Mouse (Mus musculus) erythroblast, embryonic 14.5 days (primary cell): Measurements from ENCODE around the gene Fgl2. TPM values are rescaled to one million over a fixed set of nuclear protein-coding genes. Genes with fewer than 3 reads are reported as not detected.

Experiments
- H3K27me3 ChIP-seq: 2 replicates; pipeline ENCODE4 v1.6.1; 2012; ENCODE audit warnings: inconsistent platforms; ENCODE audit not compliant: control insufficient read depth
- H3K36me3 ChIP-seq: 2 replicates; pipeline ENCODE4 v1.6.1; 2012; ENCODE audit warnings: mild to moderate bottlenecking, inconsistent platforms; ENCODE audit not compliant: control insufficient read depth
- H3K4me1 ChIP-seq: 2 replicates; pipeline ENCODE4 v1.6.1; 2012; ENCODE audit warnings: inconsistent platforms; ENCODE audit not compliant: control insufficient read depth
- H3K4me3 ChIP-seq: replicated peaks from 2 replicates; pipeline ENCODE3; 2012; ENCODE audit warnings: moderate library complexity, mild to moderate bottlenecking, inconsistent platforms
- H3K9me3 ChIP-seq: 2 replicates; pipeline ENCODE4 v1.6.1; 2012; ENCODE audit warnings: low read length, inconsistent platforms, mixed read lengths; ENCODE audit not compliant: control insufficient read depth
- GATA1 ChIP-seq: IDR thresholded peaks from 2 replicates; pipeline ENCODE4 v1.6.1; 2012; ENCODE audit warnings: low read length, inconsistent platforms, mixed read lengths
- TAL1 ChIP-seq: IDR thresholded peaks from 3 replicates; pipeline ENCODE4 v1.6.1; 2012; ENCODE audit warnings: low read length, inconsistent platforms, mixed read lengths
- polyA plus RNA-seq: library from polyadenylated mRNA; stranded (reverse); fragments of >175 nt; gene quantifications from 2 replicates; pipeline ENCODE4 v1.2.3, GENCODE M21; 2012

Fgl2 gene
- polyA plus RNA-seq, 1 experiment: not detected

DNA sequence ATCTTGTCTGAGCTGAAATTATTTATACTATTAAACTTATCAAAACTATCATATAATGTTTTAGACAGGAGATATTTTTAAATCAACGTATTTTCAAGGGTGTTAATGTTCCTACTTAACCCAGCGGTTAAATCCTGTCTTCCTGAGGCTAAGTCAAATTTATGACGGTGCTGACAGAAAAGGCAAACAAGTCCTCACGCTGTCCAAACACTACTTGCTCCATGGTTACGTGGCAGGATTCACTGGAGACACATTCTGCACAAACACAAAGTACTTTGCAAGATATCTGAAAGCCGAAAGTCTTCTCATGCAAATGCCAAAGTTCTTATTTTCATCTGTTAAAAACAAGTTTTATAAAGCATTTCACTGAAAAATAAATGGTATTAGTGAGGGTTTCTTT lies 9.5 kb downstream of the Fgl2 start:
- no peaks in the 10 kb centered on the region for H3K27me3 ChIP-seq
- H3K9me3 ChIP-seq: no peaks in the 10 kb centered on the region
- H3K36me3 ChIP-seq: no peaks in the 10 kb centered on the region
- H3K4me3 ChIP-seq: no peak overlapping the region
- H3K4me1 ChIP-seq: no peaks in the 10 kb centered on the region; the same call in 1 of the 2 replicates
- TF ChIP-seq TAL1: no peak
- TF ChIP-seq GATA1: no peak

DNA sequence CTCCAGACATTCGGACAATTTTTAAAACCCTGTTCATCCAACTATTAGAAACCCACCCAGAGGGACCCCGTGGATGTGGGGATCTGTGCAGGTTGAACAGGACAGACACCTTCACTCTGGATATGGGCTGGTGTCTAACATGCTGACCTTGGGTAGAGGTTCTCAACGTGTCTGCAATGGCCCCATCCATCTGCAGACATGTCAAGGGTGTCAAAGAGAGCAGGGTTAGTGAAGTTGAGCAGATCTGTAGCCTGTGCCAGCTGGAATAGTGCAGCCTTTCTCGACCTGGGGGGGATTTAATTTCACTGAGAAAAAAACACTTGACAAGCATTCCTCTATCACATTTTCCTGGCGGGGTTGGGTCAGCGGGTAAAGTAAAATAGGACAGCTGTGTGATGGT lies 10.2 kb downstream of the Fgl2 start:
- Histone ChIP-seq H3K27me3 (no peaks in the 10 kb centered on the region), H3K4me1 (no peaks in the 10 kb centered on the region; the same call in 1 of the 2 replicates), H3K9me3 (no peaks in the 10 kb centered on the region), H3K36me3 (no peaks in the 10 kb centered on the region), H3K4me3 (no peak overlapping the region)
- TF ChIP-seq GATA1 (no peak), TAL1 (no peak)

DNA sequence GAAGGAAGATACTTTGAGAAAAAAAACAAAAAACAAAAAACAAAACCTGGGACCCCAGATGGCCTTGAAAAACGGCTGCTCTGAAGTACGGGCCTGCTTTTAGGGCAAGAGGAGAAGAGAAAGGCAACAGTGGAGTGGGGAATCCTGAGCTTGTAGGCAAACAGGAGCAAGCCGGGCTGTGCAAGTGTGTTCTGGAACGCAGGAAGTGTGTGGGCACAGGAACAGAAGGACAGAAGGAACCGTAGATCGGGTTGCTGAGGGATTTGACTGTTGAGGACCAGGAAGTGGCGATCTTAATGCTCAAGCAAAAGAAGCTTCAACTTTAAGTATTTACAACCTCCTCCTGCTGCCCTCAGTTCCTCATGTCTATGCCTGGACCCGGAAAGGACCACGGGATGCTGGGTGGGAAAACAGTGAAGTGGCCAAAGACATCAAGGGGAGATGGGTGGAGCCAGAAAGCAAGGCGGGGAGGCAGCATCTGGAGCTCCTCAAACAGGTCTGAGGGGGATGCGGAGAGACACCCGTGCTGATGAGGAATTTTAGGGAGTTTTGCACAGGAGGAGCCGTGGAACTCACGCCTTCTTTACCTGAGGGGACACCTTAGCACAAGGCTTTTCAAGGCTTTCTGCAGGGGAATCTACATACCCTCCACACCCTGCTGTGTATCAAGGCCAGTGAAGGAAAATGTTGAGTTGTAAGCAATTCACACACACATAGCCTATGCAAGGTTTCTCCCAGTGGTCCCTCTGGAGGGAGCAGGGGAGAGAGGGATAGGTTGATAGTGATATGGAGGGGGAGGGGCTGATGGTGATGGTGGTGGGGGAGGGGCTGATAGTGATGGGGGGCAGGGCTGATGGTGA lies 11.2 kb downstream of the Fgl2 start:
- no peaks in the 10 kb centered on the region for H3K9me3 ChIP-seq
- no peaks in the 10 kb centered on the region for H3K36me3 ChIP-seq
- no peak for TF ChIP-seq TAL1
- H3K4me1 ChIP-seq: no peaks in the 10 kb centered on the region; the same call in 1 of the 2 replicates
- no peaks in the 10 kb centered on the region for H3K27me3 ChIP-seq
- no peak overlapping the region for H3K4me3 ChIP-seq

DNA sequence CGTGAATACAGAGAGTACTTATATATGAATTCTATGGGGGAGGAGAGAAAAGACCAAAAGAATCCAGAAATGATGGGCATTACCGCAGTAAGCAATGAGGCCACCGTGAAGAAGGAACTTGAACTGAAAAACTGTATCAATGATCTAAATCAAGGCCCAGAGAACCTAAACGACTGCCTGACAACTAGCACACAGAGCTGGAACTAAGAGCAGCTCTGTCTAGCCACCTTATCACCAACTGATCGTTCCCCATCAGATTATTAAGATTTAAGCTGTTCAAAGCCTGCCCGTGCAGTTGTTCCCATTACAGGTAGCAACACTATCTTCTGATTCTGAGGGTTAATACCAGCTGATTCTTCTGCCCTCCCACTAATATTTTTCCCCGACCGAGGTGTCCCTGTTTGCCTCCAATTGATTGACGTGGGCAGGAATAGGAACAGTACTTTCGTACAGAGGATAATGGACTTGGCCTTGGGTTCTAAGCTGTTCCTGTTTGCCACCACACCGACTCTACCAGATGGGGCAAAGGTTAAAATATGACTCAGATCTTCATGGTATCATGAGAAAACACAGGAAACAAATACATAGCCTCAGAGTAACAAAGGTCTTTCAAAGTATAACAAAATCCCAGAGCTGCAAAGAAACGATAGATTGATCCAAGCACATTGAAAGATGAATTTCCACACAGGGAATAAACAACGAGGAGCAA lies 12.0 kb downstream of the Fgl2 start:
- no peaks in the 10 kb centered on the region; the same call in 1 of the 2 replicates for H3K4me1 ChIP-seq
- TF ChIP-seq GATA1: no peak
- TF ChIP-seq TAL1: no peak
- no peaks in the 10 kb centered on the region for H3K9me3 ChIP-seq
- no peak overlapping the region for H3K4me3 ChIP-seq
- H3K27me3 ChIP-seq: no peaks in the 10 kb centered on the region
- no peaks in the 10 kb centered on the region for H3K36me3 ChIP-seq

DNA sequence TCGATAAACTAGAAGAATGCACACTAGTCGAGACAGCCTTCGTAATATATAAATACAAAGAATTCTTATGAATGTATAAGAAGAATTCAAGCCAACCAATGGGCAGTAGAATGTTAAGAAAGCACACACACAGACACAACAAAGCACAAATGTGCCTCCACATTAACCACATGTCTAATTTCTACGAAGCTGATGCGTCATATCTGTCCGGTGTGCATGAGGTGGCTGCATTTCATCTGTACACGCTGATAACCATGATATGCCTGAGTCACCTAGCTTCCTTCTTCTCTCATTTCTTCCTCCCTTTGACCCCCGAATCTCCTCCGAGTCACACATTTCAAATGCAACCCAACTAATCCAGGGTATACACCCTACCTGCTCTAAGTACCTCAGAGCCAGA lies 12.5 kb downstream of the Fgl2 start:
- no peaks in the 10 kb centered on the region for H3K27me3 ChIP-seq
- no peaks in the 10 kb centered on the region for H3K9me3 ChIP-seq
- no peaks in the 10 kb centered on the region; the same call in 1 of the 2 replicates for H3K4me1 ChIP-seq
- TF ChIP-seq TAL1 (no peak), GATA1 (no peak)
- H3K4me3 ChIP-seq: no peak overlapping the region
- no peaks in the 10 kb centered on the region for H3K36me3 ChIP-seq

DNA sequence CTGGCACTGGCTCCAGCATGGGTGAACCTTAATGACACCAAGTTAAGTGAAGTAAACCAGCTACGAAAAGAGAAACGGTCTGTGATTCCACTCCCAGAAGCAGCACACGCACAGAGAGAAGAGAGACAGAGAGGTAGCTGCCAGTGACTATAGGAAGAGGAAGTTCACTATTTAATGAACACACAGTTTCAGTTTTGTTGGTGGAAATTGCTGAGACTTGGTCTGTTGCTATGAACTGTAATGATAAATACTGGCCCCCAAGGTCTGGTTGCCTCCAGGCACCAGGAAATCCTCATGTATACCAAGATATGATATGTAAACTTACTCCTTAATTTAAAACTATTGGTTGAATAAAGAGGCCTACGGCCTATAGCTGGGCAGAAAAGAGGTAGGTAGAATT lies 14.0 kb downstream of the Fgl2 start:
- no peak overlapping the region for H3K4me3 ChIP-seq
- no peaks in the 10 kb centered on the region for H3K36me3 ChIP-seq
- H3K4me1 ChIP-seq: no peaks in the 10 kb centered on the region; the same call in 1 of the 2 replicates
- no peaks in the 10 kb centered on the region for H3K27me3 ChIP-seq
- no peak for TF ChIP-seq GATA1
- no peak for TF ChIP-seq TAL1
- H3K9me3 ChIP-seq: no peaks in the 10 kb centered on the region

DNA sequence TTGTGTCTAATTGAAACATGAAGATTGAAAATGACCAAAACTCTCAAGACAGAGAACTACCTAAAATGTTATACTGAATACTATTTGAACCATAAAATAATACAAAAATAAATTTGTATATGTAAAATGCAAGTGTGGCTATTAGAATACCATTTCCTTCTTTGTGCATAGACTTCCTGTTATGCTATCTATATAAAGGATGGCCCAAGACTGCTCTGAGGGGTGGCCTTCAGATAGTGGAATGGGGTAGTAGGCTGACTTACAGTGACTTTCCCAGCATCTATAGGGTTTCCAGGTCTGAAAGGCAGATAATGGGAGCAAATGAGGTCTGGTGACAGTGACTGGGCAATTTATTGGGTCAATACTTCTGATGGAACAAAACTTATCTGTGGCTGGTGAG lies 14.9 kb downstream of the Fgl2 start:
- H3K27me3 ChIP-seq: no peaks in the 10 kb centered on the region
- TF ChIP-seq GATA1: no peak
- TF ChIP-seq TAL1: no peak

DNA sequence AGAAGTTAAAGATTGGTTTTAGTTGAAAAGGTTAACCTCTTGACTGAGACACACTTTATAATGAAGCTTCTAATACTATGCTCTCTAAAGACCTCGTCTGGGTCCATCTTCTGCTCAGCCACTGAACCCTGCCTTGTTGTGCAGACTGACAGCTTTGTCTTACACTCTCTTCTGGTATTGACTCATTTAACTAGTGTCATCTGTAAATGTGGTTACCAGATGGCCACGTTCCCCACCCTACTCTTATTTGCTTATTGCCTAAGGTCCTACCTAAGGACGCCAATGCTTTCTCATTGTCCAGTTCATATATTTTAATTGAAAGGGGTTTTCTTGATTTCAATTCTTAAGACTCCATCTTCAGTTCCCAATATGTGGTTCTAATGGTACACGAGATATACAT lies 16.4 kb downstream of the Fgl2 start:
- H3K27me3 ChIP-seq: no peaks in the 10 kb centered on the region
- H3K4me3 ChIP-seq: no peak overlapping the region
- H3K4me1 ChIP-seq: no peaks in the 10 kb centered on the region; the same call in 1 of the 2 replicates
- H3K36me3 ChIP-seq: no peaks in the 10 kb centered on the region
- no peak for TF ChIP-seq TAL1
- TF ChIP-seq GATA1: no peak
- no peaks in the 10 kb centered on the region for H3K9me3 ChIP-seq

More for the DNA sequence above, 14.9 kb downstream of the Fgl2 start:
- H3K36me3 ChIP-seq: no peaks in the 10 kb centered on the region
- no peaks in the 10 kb centered on the region for H3K9me3 ChIP-seq
- no peak overlapping the region for H3K4me3 ChIP-seq
- no peaks in the 10 kb centered on the region; the same call in 1 of the 2 replicates for H3K4me1 ChIP-seq
